Mouse (Mus musculus) neural tube, embryonic 11.5 days (tissue): Measurements from ENCODE around the gene Fes. TPM values are rescaled to one million over a fixed set of nuclear protein-coding genes. Genes with fewer than 3 reads are reported as not detected.

Experiments used
- ATAC-seq: fragments of 200-750 bp; cut with Nextera tagmentation; 2 replicates; pipeline ENCODE4 v1.8.0; 2017; ENCODE audit warnings: moderate number of reproducible peaks, mild to moderate bottlenecking, moderate TSS enrichment, moderate library complexity; ENCODE audit not compliant: insufficient read depth, low FRiP score, low TSS enrichment
- DNase-seq: peaks from one replicate; pipeline ENCODE4 v3.0.0-alpha.2; 2015; ENCODE audit warnings: low spot score
- H3K27ac ChIP-seq: fragments of 300-500 bp; sonication (generic); 2 replicates; pipeline ENCODE4 v1.5.1; 2014; ENCODE audit warnings: low read depth, mild to moderate bottlenecking, low read length
- H3K27me3 ChIP-seq: fragments of 300-500 bp; sonication (generic); 2 replicates; pipeline ENCODE4 v1.6.1; 2014; ENCODE audit warnings: mild to moderate bottlenecking, low read length, mixed read lengths; ENCODE audit not compliant: control insufficient read depth, insufficient read depth
- H3K36me3 ChIP-seq: fragments of 300-500 bp; sonication (generic); 2 replicates; pipeline ENCODE4 v1.6.1; 2014; ENCODE audit warnings: mild to moderate bottlenecking, low read length, moderate library complexity, mixed read lengths; ENCODE audit not compliant: control insufficient read depth, insufficient read depth
- H3K4me1 ChIP-seq: fragments of 300-500 bp; sonication (generic); 2 replicates; pipeline ENCODE4 v1.6.1; 2014; ENCODE audit warnings: low read length, mixed read lengths; ENCODE audit not compliant: control insufficient read depth, insufficient read depth
- H3K4me2 ChIP-seq: fragments of 300-500 bp; sonication (generic); 2 replicates; pipeline ENCODE4 v1.6.1; 2014; ENCODE audit warnings: low read depth, mild to moderate bottlenecking, moderate library complexity
- H3K4me3 ChIP-seq: fragments of 300-500 bp; sonication (generic); 2 replicates; pipeline ENCODE4 v1.5.1; 2014; ENCODE audit warnings: low read depth, low read length
- H3K9ac ChIP-seq: fragments of 300-500 bp; sonication (generic); 2 replicates; pipeline ENCODE4 v1.6.1; 2014; ENCODE audit warnings: mild to moderate bottlenecking, low read length
- H3K9me3 ChIP-seq: fragments of 300-500 bp; sonication (generic); 2 replicates; pipeline ENCODE4 v1.6.1; 2016; ENCODE audit warnings: low read length; ENCODE audit not compliant: control insufficient read depth
- WGBS: fragments of 180-500 bp; shearing (Covaris S2); extraction: QIAGEN DNeasy Blood & Tissue Kit; methylation state at CpG from one replicate; pipeline ENCODE4 v1.1.7; 2014; 5-methylcytosine and 5-hydroxymethylcytosine counted together
- polyA plus RNA-seq: library from polyadenylated mRNA; unstranded; fragments of >200 nt; fragmentation: Nextera tagmentation; extraction: Ambion mirVana; gene quantifications from 2 replicates; pipeline ENCODE4 v1.2.1, GENCODE M21; 2014

Gene Fes
- polyA plus RNA-seq, 1 experiment from 2014 or later, result 7.1 TPM

DNA sequence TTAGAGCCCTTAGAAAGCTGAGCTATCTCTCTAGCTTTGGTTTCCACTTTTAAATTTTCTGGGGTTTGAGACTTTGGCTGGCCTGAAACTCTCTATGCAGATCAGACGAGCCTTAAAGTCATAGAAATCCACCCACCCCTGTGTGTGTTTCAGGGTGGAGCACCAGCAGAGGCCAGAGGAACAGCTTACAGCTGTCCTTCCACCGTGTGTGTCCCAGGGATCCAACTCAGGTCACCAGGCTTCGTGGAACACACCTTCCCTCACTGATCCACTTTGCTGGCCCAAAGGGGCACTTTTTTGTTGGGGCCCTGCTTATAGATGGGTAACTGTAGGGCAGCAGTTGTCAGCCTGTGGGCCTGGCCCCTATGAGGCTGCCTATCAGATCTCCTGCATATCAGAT lies 13.5 kb downstream of the Fes start:
- no peak overlapping the region for H3K27ac ChIP-seq
- H3K4me1 ChIP-seq, result peaks cover 11% of the 10 kb centered on the region; the same call in 1 of the 2 replicates
- 71% methylated on average over 3 of the region's 3 CpGs for WGBS
- no peaks in the 10 kb centered on the region for H3K36me3 ChIP-seq
- H3K4me3 ChIP-seq, result no peak overlapping the region
- no peak for DNase-seq
- no peaks in the 10 kb centered on the region for H3K27me3 ChIP-seq
- no peak for ATAC-seq
- H3K9ac ChIP-seq, result no peak overlapping the region
- H3K9me3 ChIP-seq, result no peaks in the 10 kb centered on the region
- H3K4me2 ChIP-seq, result no peak overlapping the region

DNA sequence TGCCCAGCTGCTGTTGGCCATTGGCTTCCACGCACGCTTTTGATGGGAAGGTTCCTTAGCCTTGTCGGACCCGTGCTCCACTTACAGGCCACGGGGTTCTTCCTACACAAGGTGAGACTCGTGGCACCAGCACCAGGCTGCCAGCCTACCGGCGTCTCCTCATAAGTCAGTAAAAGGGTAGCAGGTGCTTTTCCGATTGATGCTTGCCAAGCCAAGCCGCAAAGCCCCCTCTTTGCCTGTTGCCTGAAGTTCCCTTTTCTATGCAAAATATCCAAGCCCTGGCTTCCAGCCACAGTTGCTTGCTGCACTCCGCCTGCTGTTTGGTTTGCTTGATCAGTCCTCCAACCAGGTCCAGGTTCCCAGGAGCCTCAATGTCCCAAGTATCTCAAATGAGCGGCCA lies 13.9 kb downstream of the Fes start:
- Histone ChIP-seq H3K27ac (no peak overlapping the region), H3K4me3 (no peak overlapping the region), H3K4me1 (peaks cover 11% of the 10 kb centered on the region; the same call in 1 of the 2 replicates), H3K4me2 (no peak overlapping the region), H3K9me3 (no peaks in the 10 kb centered on the region), H3K27me3 (no peaks in the 10 kb centered on the region), H3K36me3 (no peaks in the 10 kb centered on the region), H3K9ac (no peak overlapping the region)
- ATAC-seq, result no peak
- no peak for DNase-seq
- WGBS, result 85% methylated on average over 12 of the region's 12 CpGs

DNA sequence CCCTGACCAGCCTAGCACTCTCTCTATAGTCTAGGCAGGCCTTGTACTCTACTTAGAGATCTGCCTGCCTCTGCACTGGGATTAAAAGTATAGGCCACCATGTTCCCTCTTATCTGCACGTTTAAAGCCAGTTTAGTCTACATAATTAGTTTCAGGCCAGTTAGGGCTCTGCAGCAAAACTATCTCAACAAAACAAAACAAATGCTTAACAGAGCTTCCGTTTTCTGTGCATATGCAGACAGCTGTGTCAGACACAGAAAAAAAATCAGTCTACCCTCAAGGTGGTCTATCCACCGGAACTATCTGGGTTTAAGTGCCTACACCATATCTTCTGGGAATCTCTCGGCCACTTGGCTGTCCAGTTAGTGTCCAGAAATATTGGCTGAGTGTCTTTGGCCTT lies 14.4 kb downstream of the Fes start:
- peaks cover 11% of the 10 kb centered on the region; the same call in 1 of the 2 replicates for H3K4me1 ChIP-seq
- no peak overlapping the region for H3K4me3 ChIP-seq
- no peaks in the 10 kb centered on the region for H3K9me3 ChIP-seq
- WGBS, result 87% methylated on average over 4 of the region's 4 CpGs
- H3K27me3 ChIP-seq, result no peaks in the 10 kb centered on the region
- 0 out of 2 replicates have a peak, but pooled peaks cover 2% of the 10 kb centered on the region for H3K36me3 ChIP-seq
- ATAC-seq, result no peak
- H3K27ac ChIP-seq, result no peak overlapping the region
- no peak for DNase-seq
- H3K4me2 ChIP-seq, result no peak overlapping the region
- no peak overlapping the region for H3K9ac ChIP-seq

DNA sequence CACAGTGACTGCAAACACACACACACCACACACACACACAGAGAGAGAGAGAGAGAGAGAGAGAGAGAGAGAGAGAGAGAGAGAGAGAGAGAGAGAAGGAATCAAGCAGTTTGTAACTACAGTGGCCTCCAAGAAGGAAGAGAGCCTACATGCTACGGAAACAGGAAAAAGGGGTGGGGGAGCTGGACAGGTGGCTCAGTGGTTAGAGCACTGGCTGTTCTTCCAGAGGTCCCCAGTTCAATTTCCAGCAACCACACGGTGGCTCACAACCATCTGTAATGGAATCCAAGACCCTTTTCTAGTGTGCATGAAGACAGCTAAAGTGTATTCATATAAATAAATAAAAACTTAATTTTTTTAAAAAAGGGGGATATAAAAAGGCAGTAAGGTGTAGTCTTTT lies 15.1 kb downstream of the Fes start:
- no peaks in the 10 kb centered on the region for H3K9me3 ChIP-seq
- no peaks in the 10 kb centered on the region for H3K27me3 ChIP-seq
- H3K4me3 ChIP-seq, result no peak overlapping the region
- ATAC-seq (no peak), DNase-seq (no peak)
- no peak overlapping the region for H3K27ac ChIP-seq
- H3K4me1 ChIP-seq, result peaks cover 11% of the 10 kb centered on the region; the same call in 1 of the 2 replicates
- no peak overlapping the region for H3K4me2 ChIP-seq
- no peak overlapping the region for H3K9ac ChIP-seq
- H3K36me3 ChIP-seq, result 0 out of 2 replicates have a peak, but pooled peaks cover 2% of the 10 kb centered on the region
- WGBS, result 73% methylated on average over 2 of the region's 2 CpGs

DNA sequence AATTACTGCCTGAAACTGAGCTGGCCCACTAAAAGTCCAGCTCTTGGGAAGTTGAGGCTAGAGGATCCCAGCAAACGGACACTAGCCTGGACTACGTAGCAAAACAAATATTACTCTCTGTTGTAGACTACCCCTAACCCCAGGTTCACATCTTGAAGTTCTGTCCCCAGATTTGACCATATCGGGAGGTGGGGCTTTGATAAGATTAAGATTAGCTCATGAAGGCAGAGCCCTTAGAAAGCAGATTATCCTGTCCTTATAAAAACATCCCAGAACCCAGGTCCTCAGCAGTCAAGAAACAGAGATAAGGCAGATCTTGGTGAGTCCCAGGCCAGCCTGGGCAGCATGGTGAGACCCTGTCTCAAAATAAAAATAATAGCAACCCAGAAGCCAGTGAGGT lies 15.6 kb downstream of the Fes start:
- WGBS, result 95% methylated on average over 3 of the region's 3 CpGs
- no peak for DNase-seq

DNA sequence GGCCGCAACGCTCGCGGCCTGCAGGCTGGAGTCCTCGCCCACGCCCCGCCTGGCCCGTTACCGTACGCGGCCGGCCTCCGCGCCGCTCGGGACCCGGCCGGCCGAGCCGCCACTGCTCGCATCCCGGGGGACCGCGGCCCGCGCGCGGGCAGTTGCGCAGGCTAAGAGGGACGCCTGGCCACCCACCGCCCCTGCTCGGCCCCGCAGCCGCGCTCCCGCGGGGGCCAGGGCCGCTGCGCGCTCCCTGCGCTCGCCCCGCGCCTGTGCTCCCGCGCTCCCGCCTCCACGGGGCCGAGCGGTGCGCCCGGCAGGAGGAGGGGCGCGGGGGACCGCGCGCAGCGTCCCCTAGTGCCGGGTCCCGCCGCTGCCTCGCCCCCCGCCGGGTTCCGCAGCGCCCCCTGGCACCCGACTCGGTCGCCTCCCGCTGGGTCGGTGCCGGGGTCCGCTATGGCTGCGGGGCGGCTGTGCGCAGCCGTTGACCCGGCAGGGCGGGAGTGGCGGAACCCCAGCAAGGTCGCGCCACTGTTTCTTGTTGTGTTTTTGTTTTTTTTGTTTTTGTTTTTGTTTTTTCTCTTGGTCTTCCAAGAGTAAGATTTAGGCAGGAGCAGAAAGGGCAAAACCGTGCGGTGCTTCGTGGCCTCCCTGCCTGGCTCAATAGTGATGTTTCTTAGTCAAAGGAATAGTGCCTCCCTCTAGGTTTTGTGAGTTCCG lies 16.6 kb downstream of the Fes start, which contains the start of gene Man2a2:
Man2a2 (minus strand) TSS at position 335 of the 711 bp plus-strand sequence.
- Histone ChIP-seq H3K27me3 (no peaks in the 10 kb centered on the region), H3K4me3 (peak within 1 kb of the TSS; percentile 89), H3K36me3 (peaks cover 11% of the 10 kb centered on the region; the same call in 1 of the 2 replicates), H3K9ac (peak within 1 kb of the TSS; percentile 88), H3K4me1 (peaks cover 11% of the 10 kb centered on the region; the same call in 1 of the 2 replicates), H3K27ac (0 out of 2 replicates have a peak within 1 kb of the TSS, but pooled peaks have one; percentile 39), H3K4me2 (peak within 1 kb of the TSS; percentile 81), H3K9me3 (no peaks in the 10 kb centered on the region)
- under 1% methylated on average over 55 of the region's 86 CpGs for WGBS
- ATAC-seq (peak; percentile 78), DNase-seq (peak; percentile 86)

More for the DNA sequence above, 15.6 kb downstream of the Fes start:
- no peak overlapping the region for H3K9ac ChIP-seq
- no peaks in the 10 kb centered on the region for H3K27me3 ChIP-seq
- H3K4me3 ChIP-seq, result no peak overlapping the region
- H3K9me3 ChIP-seq, result no peaks in the 10 kb centered on the region
- H3K4me1 ChIP-seq, result peaks cover 11% of the 10 kb centered on the region; the same call in 1 of the 2 replicates
- H3K4me2 ChIP-seq, result no peak overlapping the region
- no peak overlapping the region for H3K27ac ChIP-seq
- ATAC-seq, result no peak
- peaks cover 5% of the 10 kb centered on the region; the same call in 1 of the 2 replicates for H3K36me3 ChIP-seq

DNA sequence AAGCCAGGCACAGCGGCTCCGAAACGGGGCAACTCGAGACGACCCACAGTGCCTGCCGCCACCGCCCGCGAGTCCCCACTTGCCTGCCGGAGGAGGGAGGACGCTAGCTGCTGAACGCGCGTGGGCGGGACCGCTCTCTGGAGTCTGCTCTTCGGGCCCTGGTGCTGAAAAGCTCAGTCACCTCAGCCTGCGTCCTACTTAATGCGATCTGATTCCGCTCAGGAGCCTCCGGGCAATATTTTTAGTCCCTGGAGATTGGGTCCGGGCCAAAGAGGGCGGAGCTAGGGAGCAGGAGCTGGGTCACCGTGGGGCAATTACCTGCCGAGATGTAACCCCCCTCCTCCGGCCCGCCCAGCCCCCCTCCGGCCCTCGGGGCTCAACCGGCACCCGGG lies 17.1 kb downstream of the Fes start:
- peak; percentile 56 for ATAC-seq
- peak; percentile 69 for DNase-seq
- WGBS, result under 1% methylated on average over 29 of the region's 31 CpGs
- Histone ChIP-seq H3K27me3 (no peaks in the 10 kb centered on the region), H3K4me1 (peaks cover 11% of the 10 kb centered on the region; the same call in 1 of the 2 replicates), H3K27ac (0 out of 2 replicates have a peak overlapping the region, but pooled peaks have one; percentile 39), H3K9me3 (no peaks in the 10 kb centered on the region), H3K9ac (peak overlapping the region; percentile 88), H3K4me2 (peak overlapping the region; percentile 81), H3K4me3 (peak overlapping the region; percentile 89), H3K36me3 (peaks cover 11% of the 10 kb centered on the region; the same call in 1 of the 2 replicates)

DNA sequence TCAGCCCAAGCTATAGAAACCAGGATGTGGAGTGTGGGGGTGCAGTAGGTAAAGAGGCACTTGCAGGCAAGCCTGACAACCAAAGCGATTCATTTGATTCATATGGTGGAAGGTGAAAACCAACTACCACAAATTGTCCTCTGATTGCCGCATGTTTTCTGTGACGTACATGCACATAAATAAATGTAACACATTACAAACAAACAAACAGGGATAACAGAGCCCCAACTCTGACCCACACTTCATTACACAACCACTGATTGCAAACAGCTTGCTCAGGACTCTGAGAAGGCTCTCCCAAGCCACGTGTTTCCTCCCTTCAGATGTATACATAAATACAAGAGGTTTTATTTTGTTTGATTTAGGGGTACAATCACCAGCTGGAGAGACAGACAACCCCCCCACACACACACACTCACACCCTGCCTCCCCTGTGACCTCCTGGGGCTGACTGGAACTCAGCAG lies 17.7 kb downstream of the Fes start:
- H3K9me3 ChIP-seq, result no peaks in the 10 kb centered on the region
- peak overlapping the region; percentile 88 for H3K9ac ChIP-seq
- peak overlapping the region; percentile 89 for H3K4me3 ChIP-seq
- peaks cover 11% of the 10 kb centered on the region; the same call in 1 of the 2 replicates for H3K36me3 ChIP-seq
- H3K27me3 ChIP-seq, result no peaks in the 10 kb centered on the region
- H3K4me1 ChIP-seq, result peaks cover 11% of the 10 kb centered on the region; the same call in 1 of the 2 replicates
- WGBS, result 48% methylated on average over 4 of the region's 4 CpGs
- no peak for DNase-seq
- no peak for ATAC-seq
- H3K27ac ChIP-seq, result no peak overlapping the region
- H3K4me2 ChIP-seq, result peak overlapping the region; percentile 81
